Mouse (Mus musculus) neural tube, embryonic 10.5 days (tissue): ENCODE measurements around the gene Ociad1.

Source experiments
- DNase-seq: peaks from one replicate; pipeline ENCODE4 v3.0.0-alpha.2; 2017; ENCODE audit warnings: low spot score; ENCODE audit errors: extremely low spot score

Gene Ociad1

DNA sequence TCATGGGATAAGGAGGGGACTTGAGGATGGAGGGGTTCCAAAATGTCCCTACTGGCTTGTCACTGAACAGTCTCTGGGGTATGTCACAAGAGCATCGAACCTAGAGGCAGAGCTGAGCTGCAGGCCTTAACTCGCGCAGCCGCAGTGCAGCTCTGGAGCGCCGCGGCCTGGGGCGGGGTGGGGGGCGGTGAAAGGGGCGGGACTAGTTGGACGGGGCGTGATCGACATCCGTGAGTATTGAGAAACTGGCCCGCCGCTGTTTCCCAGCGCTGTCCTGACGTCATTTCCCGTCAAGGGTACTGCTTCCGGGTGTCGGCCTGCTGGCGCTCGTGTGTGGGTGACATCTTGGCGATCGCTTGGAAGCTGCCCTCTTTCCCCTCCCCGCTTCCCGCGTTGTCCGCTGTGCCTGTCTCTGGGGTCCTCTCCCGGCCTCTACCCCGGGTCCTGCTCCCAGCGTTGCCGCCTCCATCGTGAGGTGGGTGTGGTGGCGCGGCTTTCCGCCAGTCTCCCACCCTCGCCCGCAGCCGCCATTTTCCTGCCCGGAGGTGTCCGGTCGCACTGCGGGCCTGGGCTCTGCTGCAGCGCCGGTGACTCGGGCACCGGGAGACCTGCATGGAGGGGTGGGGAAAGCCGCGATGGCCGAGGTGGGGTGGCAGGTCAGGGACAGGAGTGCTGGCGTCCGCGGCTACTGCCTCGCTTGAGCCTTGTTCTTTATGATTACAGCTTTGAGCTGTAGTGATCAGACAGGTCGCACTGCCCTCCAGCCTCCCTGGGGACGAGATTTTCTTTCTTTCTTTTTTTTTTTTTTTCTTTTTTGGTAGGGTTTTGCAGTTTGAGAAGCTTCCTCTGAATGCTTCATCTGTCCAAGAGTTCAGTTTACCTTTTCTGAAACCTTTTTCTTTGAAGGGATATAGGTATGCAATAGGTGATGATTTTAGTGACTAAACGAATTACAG is at the start of gene Ociad1:
Gene Ociad1, plus strand, starts transcription at position 283 of the 956 bp plus-strand sequence.
- peak; percentile 98 for DNase-seq

DNA sequence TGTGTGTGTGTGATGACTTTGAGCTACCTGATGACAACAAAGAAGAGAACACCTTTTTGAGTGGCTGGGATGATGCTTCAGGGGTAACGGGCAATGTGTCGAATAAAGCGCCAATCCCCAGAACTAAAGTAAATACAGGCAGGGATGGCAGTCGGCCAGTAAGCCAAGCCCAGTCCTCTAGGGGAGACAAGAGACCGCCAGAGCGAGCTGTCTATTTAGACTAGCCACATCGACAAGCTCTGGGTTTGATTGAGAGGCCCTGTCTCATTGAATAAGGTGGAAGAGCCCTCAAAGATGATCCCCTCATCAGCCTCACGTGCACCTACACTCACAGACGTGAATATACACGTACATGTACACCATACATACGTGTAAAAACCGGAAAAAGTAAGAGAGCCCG is 48.2 kb upstream of the Ociad1 start:
- DNase-seq, result no peak

DNA sequence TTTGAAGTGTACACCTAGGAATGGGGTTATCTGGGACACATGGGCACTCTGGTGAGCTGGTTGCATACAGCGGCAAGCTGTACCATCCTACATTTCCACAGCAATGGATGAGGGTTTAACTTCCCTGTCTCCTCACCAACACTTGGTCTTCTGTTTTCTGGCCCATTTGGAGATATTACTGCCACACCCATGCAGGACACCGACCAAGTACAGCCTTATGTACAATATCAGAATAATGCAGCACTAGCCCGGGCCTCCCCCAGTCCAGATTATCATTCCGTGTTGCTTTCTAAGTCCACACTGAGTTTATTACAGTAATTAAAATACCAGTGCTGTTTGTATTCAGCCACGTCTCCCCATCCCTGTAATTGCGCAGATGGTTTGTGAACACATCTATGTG is 46.2 kb upstream of the Ociad1 start:
- no peak for DNase-seq

DNA sequence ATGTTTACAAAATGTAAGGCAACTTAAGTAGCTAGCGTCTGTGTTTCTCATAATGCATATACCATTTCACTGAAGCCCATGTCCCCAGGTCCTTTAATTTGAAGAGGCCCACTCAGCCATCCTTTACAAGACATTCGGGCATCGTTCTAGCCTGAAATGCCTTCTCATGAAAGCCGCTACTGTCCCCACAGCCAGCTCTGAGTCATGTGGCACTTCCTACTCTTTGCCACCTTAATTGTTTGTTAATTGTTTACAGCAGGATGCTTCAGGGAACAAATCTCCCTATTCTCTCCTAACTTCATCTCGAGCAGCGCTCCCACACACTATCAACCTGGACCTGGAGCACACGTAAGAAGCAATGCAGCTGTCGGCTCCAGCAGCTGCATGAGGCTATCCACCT is 44.4 kb upstream of the Ociad1 start:
- DNase-seq, result no peak

DNA sequence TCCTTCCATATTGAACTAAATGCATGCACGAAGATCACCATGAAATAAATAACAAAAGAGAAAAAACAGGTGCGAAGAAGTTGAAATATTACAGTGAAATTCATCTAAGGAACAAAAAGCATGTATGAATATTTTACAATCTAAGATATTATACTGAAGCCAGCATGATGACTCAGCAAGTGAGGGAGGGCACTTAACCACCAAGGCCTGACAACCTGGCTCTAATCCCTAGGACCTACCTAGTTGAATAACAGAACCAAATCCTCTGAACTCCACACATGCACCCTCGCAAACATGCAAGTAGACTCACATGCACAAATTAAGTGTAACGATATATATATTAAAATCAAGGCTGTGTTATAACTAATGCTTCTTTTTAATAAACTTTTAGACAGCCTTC is 43.2 kb upstream of the Ociad1 start:
- no peak for DNase-seq

DNA sequence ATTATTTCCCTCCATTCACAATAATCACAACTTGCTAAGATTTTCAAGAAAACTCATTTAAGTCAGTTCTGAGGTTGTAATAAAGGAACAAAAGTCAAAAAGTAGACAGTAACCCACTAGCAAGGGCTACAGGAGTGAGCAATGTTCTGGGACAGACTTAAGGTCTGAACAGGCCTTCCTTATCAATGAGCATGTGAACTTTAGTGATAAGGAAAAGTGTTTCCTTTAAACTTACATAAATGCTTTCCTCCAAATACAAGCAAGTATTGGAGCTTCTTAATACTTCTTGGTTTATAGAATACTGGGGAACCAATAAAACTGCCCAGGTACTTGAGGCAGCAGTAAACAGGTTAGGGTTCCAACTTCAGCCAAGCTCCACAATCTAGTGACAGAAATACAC is 39.8 kb upstream of the Ociad1 start:
- no peak for DNase-seq

DNA sequence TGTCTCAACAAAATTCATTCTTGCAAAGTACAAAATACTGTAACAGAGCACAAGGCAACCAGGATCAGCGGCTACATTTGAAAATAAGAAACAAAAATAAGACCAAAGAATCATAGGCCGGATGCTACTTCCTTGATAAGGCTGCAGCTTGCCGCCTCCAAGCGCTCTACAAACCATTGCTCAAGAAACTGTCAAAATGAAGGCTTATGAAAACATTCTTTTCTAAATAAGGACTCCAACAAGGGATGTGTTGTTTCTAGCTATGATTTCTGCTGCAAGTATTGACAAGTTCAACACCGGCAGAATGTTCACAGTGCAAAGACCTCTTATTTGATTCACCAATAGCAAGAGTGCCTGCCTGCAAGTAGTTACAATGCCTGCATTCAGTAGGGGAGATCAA is 37.9 kb upstream of the Ociad1 start:
- no peak for DNase-seq

DNA sequence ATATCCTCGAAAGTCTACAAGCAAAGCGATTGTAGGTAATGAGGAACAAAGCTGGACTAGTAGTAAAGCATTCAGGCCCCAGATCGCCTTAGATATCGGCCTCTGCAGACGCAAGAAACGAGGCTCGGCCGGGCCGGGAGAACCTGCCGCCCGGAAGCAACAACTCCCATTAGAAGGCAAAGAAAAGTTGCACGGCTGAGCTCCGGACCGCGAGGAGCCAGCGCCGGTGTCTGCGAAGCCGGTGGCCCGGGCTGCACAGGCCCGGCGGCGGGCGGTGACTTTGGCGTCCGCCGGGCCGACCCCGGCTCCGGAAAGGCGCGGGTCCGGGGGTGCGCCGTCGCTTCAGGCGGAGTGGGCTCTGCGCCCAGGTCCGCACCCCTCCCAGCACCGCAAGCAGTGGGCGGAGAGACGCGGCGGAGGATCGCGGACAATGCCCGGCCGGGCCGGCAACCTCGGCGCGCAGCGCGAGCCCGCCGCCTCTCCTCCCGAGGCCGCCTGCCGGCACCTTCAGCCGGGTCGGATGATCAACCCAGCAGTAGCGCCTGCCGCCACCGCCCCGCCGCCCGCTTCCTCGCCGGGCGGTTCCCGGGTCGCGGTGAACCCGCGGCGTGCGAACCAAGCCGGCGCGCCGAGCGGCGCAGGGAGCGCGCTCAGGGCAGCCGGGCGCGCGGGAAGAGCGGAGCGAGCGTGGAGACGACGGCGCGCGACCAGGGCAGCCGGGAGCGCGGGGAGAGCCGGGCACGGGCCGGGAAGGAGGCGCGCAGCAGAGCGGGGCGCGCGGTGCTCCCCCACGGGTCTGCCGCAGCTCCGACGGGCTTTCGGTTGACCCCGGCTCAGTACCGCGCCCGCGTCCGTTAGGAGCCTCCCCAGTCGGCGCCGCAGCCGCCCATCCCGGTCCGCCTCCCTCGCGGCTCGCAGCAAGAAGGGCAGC is 37.0 kb upstream of the Ociad1 start:
- peak; percentile 81 for DNase-seq

DNA sequence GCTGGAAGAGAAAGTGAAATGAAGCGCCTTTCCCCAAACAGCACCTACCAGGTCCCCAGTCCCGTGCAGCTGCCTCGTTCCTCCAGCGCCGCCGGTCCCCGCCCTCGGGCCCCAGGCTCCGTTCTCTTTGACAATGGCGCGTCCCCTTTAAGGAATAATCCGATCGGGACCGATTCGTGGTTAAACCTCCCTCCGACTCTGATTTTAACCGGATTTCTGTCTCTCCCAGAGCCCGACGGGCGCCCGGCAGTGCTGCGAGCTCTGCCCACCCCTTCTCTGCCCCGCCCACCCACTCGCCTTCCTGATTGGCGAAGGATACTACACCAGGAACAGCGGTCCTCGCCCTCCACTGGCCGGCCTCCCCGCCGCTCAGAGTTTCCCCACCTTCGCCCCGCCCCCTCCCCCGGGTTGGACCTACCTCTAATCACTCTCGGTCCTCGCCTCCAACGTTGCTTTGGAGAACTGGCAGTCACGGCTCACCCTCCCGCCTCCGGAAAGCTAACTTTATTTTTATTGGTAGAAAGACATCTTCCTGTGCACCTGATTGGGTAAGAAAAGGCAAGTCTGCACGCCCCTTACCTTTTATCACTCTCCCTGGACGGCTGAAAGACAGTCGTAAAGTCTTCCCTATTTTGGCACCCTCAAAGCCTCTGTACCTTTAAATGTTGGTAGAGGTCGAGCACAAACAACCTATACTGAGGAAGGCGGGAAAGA is 36.1 kb upstream of the Ociad1 start, which contains the start of gene Fryl:
Gene Fryl, minus strand, starts transcription at position 268 of the 714 bp plus-strand sequence.
- peak; percentile 98 for DNase-seq

DNA sequence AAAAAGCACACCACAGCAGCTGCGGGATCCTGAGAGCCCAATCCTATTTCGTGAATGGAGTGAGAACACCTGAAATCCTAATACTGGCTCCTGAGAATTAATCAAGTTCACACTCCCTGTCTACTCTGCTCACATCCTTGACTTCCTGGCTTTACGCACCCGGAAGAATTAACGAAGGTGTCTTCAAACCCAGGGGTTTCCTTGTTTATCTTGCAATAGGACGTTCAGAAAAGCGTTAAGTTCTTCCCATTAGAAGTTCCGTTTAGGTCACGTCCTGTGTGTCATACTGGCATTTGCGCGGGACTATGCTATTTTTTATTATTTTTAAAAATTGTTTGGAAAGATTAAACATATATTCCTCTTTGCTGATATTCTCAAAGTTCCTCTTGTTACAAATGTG is 35.5 kb upstream of the Ociad1 start:
- no peak for DNase-seq

DNA sequence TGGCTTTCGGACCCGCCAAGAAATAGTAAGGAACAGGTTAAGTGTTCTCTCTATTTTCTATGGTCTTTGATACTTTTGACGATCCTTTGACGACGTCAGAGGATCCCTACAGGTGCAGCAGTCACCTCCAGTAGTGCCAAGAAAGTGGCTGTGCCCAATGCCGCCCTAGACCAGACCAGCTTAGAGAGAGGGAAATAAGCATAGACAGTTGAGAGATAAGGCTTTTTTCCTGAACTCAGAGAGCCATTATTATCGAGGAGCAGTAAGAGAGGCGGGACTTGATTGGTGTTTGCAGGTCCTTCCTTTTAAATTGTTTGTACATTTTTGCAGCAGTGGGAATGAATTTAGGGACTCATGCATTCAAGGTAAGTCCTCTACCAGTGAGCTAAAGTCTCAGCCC is 34.9 kb upstream of the Ociad1 start:
- no peak for DNase-seq

DNA sequence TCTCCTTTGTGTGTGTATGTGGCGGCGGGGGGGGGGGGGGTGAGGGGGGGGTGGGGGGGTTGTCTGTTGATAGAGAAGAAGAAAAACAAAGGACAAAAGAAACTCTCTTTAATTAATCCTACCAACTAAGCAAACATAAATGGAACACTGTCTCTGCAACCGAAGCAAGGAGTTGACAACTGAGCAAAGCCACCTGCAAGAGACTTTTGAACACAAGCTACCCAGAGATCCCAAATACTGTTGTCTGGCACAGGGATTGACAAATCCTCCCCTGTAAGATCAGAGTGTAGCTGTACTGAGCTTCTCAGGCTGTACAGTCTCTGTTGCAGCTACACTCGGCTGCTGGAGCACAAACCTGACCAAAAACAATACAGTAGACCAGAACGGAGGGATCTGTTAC is 28.5 kb upstream of the Ociad1 start:
- no peak for DNase-seq

DNA sequence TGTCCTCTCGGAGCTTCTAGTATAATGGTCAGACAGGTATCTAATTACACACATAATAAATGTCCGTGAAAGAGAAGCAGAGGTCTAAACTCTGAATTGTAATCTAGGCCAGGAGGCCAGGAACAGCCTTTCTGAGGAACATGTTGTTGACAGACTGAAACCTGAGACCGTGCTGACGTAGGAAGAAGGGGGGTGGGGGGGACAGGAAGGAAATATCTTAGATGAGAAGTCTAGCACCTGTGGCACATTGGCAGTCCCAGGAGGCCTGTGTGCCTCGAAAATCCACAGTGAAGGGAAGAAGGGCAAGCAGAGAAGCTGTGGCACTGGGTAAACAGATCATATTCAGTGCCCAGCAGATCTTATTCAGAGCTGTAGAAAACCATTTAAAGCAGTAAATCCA is 27.1 kb upstream of the Ociad1 start:
- DNase-seq, result no peak

DNA sequence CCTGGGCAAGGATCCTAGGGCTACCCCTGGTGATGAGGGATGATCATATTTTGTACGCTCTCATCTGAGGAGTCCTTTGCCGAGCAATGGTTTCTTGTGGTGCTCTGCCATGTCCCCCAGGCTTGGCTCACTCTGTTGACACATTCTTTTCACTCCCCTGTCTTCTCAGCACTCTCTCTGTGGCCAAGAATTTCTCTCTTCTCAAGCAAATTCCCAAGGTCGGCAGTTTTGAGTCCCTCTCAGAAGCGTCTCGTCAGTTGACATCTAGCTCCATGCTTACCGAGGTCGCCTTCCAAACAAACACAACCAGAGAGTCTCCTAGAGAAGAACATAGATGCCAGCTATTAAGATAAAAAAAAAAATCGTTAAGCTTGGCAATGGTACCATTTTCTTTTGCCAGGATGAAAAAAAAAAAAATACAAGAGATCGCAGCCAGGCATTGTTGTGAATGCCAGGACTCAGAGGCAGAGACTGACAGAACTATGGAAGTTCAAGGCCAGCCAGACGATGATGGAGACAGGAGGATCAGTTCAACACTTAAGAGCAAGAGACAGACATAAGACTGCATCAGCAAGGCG is 23.9 kb upstream of the Ociad1 start:
- DNase-seq, result no peak

DNA sequence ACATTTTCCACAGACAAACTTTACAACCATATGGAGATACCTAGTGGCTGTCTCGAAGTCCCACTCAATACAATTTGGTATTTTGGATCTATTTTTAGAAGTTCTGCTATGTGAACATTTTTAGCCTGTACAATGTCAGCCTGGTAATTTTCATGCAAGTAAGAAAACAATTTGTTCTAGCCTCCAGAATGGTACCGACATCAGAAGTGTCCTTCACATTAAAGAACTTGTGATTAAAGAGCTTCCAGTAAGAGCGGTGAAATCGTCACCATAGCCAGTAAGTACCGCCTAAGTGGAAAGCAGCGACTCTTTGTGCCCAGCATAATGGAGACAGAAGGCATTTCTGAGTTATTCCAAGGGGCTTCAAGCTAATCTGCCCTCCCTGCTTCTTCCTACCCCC is 22.0 kb upstream of the Ociad1 start:
- no peak for DNase-seq

DNA sequence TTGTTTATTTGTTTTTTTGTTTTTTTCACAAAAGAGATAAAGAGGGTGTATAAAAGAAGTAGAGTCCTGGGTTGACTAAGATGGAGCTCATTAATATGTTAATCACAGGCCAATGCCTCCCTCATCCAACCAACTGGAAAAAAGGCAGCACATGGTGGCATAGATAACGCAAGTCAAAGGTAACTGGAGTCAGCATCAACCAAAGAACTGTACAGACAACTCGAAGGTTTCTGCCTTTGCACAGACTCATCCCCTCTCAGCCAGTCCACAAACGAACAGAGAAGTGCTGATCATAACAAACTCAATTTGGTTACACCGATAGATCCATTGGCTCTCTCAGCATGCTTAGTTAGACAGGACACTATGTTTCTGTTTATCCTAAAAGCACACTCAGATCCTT is 19.4 kb upstream of the Ociad1 start:
- DNase-seq, result no peak

DNA sequence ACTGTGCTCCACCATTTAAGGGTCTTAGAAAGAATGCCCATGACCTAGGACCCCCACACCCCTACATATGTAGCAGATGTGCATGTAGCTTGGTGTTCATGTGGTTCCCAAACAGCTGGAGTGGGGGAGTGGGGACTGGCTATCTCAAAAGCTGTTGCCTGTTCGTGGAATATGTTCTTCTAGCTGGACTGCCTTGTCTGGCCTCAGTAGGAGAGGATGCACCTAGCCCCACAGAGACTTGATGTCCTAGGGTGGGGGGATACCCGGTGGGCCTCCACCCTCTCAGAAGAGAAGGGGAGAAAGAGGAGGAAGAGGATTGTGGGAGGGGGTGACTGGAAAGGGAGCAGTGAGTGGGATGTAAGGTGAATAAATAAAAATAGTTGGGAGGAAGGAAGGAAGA is 17.6 kb upstream of the Ociad1 start:
- no peak for DNase-seq

DNA sequence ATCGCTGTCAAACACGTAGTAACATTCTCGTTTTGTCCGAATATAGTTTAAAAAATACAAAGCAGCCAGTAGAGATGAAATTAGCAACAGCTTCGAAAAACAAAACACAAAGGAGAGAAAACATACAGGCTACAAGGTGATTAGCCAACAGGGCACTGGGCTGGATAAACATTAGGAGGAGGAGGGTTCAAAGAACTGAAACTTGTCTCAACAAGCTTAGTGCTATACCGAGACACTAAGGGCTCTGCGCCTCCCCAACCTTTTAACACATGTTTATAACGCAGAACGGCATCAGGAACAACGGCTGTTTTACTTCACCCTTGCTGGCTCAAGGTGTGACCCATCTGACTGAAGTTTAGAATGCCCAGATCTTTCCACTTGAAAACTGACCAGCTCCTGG is 13.4 kb upstream of the Ociad1 start:
- DNase-seq, result no peak

DNA sequence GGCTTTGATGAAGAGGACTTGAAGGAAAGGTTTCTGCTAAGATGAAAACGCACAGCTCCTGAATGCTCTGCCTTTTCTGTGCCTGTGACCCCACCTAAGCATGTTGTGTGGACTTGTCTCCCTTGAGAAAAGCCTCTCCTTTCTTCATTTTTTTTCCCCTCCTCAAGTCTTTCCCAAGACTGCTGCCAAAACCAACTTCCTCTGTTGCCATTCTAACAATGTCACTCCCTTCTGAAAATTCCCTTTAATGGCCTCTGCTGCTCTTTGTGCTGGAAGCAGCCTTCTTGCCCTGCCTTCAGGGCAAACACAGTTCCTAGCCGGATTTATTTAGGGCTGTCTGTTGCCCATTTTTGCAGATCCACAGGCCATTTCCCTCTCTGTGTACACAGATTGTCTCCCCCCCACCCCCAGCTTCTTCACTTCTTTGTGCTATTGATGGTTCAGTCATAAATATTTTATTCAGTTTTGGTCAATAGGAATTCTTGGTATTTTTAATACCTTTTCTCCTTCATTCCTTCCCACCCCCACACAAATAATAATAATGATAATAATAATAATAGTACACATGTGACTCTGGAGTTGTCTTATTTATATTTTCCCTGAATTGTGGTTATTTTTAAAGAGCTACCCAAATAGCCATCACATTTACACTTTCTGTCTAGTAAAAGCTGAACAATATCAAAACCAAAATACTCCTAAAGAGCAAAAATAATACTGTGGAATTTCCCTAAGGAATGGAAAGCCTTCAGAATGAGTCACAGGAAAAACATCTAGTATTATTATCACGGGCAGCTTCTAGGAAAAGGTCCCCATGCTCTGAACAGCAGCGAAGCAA is 12.6 kb upstream of the Ociad1 start:
- DNase-seq, result no peak

DNA sequence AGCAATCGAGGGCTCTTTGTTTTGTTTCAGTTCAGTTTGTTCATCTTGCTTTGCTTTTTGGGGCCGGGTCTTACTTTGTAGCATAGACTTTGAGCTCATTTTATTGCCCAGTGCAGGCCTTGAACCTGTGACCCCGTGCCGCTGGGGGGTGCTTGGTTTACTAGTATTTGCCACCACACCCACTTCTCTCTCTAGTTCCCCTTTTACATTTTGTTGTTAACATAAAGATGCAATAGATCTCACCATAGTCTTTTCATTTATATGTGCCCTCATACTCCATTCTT is 12.1 kb upstream of the Ociad1 start:
- DNase-seq, result no peak

DNA sequence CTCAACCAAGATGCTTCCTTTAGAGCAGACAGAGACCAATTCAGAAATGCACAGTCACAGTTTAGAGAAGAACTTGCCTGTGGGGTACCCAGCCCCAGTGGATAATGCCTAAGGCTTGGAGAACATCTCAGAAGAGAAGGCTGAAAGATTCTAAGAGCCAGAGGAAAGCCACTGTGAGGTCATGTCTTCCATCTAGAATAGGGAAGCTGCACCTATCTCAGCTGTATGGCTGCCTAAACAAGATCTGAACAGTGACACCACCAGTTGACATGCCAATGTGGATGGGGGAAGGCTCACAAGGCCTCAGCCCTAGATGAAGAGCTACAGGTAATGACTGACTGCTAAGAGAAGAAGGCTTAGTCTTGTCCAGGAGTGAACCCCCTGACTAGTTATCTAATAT is 8.5 kb upstream of the Ociad1 start:
- no peak for DNase-seq
